Mouse (Mus musculus) bone marrow macrophage, adult 2 months (primary cell): ENCODE data around the gene Tada2b. TPM values are rescaled to one million over a fixed set of nuclear protein-coding genes. Genes with fewer than 3 reads are reported as not detected.

Experiments
- H3K27ac ChIP-seq: 2 replicates; pipeline ENCODE4 v1.5.1; 2012; ENCODE audit warnings: low read depth, low read length; ENCODE audit not compliant: insufficient read depth
- H3K4me1 ChIP-seq: 2 replicates; pipeline ENCODE4 v1.6.1; 2012; ENCODE audit warnings: low read length; ENCODE audit not compliant: control insufficient read depth, insufficient read depth
- H3K4me3 ChIP-seq: 2 replicates; pipeline ENCODE4 v1.5.1; 2012; ENCODE audit warnings: mild to moderate bottlenecking, low read length, moderate library complexity; ENCODE audit not compliant: insufficient read depth
- CTCF ChIP-seq: IDR thresholded peaks from 2 replicates; pipeline ENCODE4 v1.5.1; 2012; ENCODE audit warnings: low read depth, mild to moderate bottlenecking, low read length, moderate library complexity
- POLR2A ChIP-seq: IDR thresholded peaks from 2 replicates; pipeline ENCODE4 v1.6.1; 2012; ENCODE audit warnings: mild to moderate bottlenecking, low read depth, low read length, borderline replicate concordance
- polyA plus RNA-seq: library from polyadenylated mRNA; stranded (reverse); fragments of >200 nt; gene quantifications from 2 replicates; pipeline ENCODE4 v1.2.4, GENCODE M21; 2012; ENCODE audit not compliant: missing spikeins, insufficient read depth, insufficient read length

Gene Tada2b
- polyA plus RNA-seq, 1 experiment, result 9.9 TPM

- TF ChIP-seq CTCF (no peak), POLR2A (no peak)
- Histone ChIP-seq H3K27ac (no peak overlapping the region), H3K4me3 (no peak overlapping the region), H3K4me1 (peaks cover 53% of the 10 kb centered on the region)
These were observed 3.7 kb downstream of the Tada2b start for GRCm38 (mm10) chr5:36480398-36480797.

GRCm38 (mm10) chr5:36479735-36480134 lies 4.3 kb downstream of the Tada2b start:
- TF ChIP-seq CTCF (no peak), POLR2A (no peak)
- Histone ChIP-seq H3K4me1 (peaks cover 53% of the 10 kb centered on the region), H3K27ac (no peak overlapping the region), H3K4me3 (no peak overlapping the region)

- Histone ChIP-seq H3K4me3 (no peak overlapping the region), H3K27ac (no peak overlapping the region), H3K4me1 (peaks cover 53% of the 10 kb centered on the region)
- no peak for TF ChIP-seq POLR2A
- no peak for TF ChIP-seq CTCF
These were observed 5.3 kb downstream of the Tada2b start for GRCm38 (mm10) chr5:36478540-36479420.

GRCm38 (mm10) chr5:36477486-36477885 lies 6.6 kb downstream of the Tada2b start:
- Histone ChIP-seq H3K27ac (no peak overlapping the region), H3K4me3 (no peak overlapping the region), H3K4me1 (peaks cover 48% of the 10 kb centered on the region)
- no peak for TF ChIP-seq POLR2A
- no peak for TF ChIP-seq CTCF

- peak; percentile 68; the same call in 1 of the 2 replicates for TF ChIP-seq CTCF
- no peak for TF ChIP-seq POLR2A
These were observed 9.8 kb downstream of the Tada2b start for GRCm38 (mm10) chr5:36474283-36474682.

GRCm38 (mm10) chr5:36472876-36473655 lies 11.0 kb downstream of the Tada2b start:
- no peak overlapping the region for H3K4me3 ChIP-seq
- H3K27ac ChIP-seq, result no peak overlapping the region
- no peak for TF ChIP-seq POLR2A
- no peak for TF ChIP-seq CTCF
- H3K4me1 ChIP-seq, result peaks cover 14% of the 10 kb centered on the region

More at GRCm38 (mm10) chr5:36474283-36474682, 9.8 kb downstream of the Tada2b start:
- peaks cover 25% of the 10 kb centered on the region for H3K4me1 ChIP-seq
- H3K4me3 ChIP-seq, result no peak overlapping the region
- no peak overlapping the region for H3K27ac ChIP-seq

GRCm38 (mm10) chr5:36471206-36471605 lies 12.9 kb downstream of the Tada2b start:
- no peak overlapping the region for H3K4me3 ChIP-seq
- peaks cover 4% of the 10 kb centered on the region for H3K4me1 ChIP-seq
- TF ChIP-seq POLR2A, result no peak
- TF ChIP-seq CTCF, result no peak

GRCm38 (mm10) chr5:36465889-36466288 lies 18.2 kb downstream of the Tada2b start:
- TF ChIP-seq CTCF (no peak), POLR2A (no peak)
- Histone ChIP-seq H3K4me1 (peaks cover 7% of the 10 kb centered on the region), H3K27ac (peak overlapping the region; percentile 72)

More at GRCm38 (mm10) chr5:36471206-36471605, 12.9 kb downstream of the Tada2b start:
- H3K27ac ChIP-seq, result no peak overlapping the region

GRCm38 (mm10) chr5:36464709-36465661 lies 19.1 kb downstream of the Tada2b start, which contains the start of gene Grpel1:
Gene Grpel1 (plus strand): TSS chr5:36464998.
- TF ChIP-seq CTCF, result no peak
- no peak for TF ChIP-seq POLR2A
- H3K4me3 ChIP-seq, result peak within 1 kb of the TSS; percentile 91
- H3K4me1 ChIP-seq, result peaks cover 7% of the 10 kb centered on the region
- H3K27ac ChIP-seq, result peak within 1 kb of the TSS; percentile 72

More at GRCm38 (mm10) chr5:36465889-36466288, 18.2 kb downstream of the Tada2b start:
- H3K4me3 ChIP-seq, result peak overlapping the region; percentile 91
